Mouse (Mus musculus): ENCODE measurements around the gene 4930467E23Rik. TPM values are rescaled to one million over a fixed set of nuclear protein-coding genes. Genes with fewer than 3 reads are reported as not detected.
"Not testable (repeated sequence)": the region's sequence is repeated elsewhere in the genome, so short reads cannot be mapped to it uniquely, and the experiment has no call there.

The 4930467E23Rik gene
- polyA plus RNA-seq, 1 experiment from 2014 or later, result not detected

GRCm38 (mm10) chr8:19776311-19776710, 46.9 kb downstream of the 4930467E23Rik start:
- not testable (repeated sequence) for H3K27me3 ChIP-seq; H3K27ac ChIP-seq; ATAC-seq; H3K4me2 ChIP-seq (replicated peaks); H3K4me3 ChIP-seq (replicated peaks); H3K4me1 ChIP-seq (replicated peaks); H3K36me3 ChIP-seq; H3K9ac ChIP-seq (replicated peaks); H3K9me3 ChIP-seq

DNA sequence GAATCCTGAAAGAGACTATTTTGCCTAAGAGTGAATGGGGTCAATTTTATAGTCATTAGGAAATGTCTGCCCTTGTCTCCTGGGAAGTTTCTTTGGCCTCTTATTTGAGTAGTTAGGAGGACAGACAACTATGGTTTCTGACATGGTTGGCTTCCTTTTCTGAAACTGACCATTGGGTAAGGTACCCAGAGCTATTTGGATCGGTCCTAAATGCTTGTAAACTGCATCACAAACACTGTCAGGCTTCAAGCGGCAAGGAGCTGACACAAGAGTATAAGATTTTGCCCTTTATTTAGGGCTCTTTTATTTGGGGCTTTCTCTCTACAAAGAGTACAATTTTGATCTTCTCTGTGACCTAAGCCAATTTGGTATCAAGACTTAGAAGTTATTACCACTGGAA, 48.1 kb downstream of the 4930467E23Rik start:
- 36% methylated on average over 2 of the region's 2 CpGs for WGBS
- not testable (repeated sequence) for H3K9ac ChIP-seq (replicated peaks); H3K4me2 ChIP-seq (replicated peaks); ATAC-seq; H3K4me1 ChIP-seq (replicated peaks); H3K4me3 ChIP-seq (replicated peaks); H3K9me3 ChIP-seq; H3K36me3 ChIP-seq; H3K27ac ChIP-seq; H3K27me3 ChIP-seq

DNA sequence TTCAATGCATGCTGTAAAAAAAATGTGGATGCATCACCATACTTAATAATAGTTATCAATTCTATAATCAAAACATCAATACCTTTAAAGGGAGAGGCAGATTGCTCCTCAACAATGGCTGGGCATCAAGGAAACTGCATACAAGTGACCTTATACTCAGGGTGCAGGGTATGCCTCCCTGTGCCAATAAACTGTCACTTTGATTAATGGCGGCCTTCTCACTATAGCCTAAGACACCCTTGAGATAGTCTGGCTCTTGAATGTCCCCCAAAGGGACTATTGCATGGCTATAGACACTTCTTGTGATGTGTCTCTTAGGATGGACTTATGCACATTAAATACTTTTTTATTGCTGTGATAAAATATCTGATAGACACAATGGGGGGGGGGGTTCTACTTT, 48.8 kb downstream of the 4930467E23Rik start:
- H3K4me1 ChIP-seq (replicated peaks); H3K27me3 ChIP-seq; H3K9me3 ChIP-seq; H3K9ac ChIP-seq (replicated peaks); H3K36me3 ChIP-seq; H3K4me3 ChIP-seq (replicated peaks); H3K4me2 ChIP-seq (replicated peaks); ATAC-seq; H3K27ac ChIP-seq: not testable (repeated sequence)
- 55% methylated on average over 1 of the region's 1 CpGs for WGBS

DNA sequence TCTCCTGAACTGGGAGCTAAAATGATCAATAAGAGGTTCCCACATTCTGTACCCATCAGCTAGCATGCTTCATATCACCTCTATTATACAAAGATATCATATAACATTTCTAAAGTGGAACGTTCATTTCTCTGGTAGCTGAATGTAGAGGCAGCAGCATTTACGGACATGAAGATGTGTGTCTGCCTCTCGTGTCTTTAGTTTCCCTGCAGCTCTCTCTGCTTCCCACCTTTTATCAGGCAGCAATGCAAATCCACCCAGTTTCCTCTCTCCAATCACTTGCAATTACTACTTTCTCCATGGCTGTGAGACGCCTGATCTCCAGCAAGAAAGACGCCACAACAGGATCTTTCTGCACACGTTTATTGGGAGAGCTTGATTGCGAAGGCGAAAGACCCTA, 49.5 kb downstream of the 4930467E23Rik start:
- 92% methylated on average over 8 of the region's 8 CpGs for WGBS
- not testable (repeated sequence) for ATAC-seq; H3K36me3 ChIP-seq; H3K4me1 ChIP-seq (replicated peaks); H3K9ac ChIP-seq (replicated peaks); H3K9me3 ChIP-seq; H3K27me3 ChIP-seq; H3K27ac ChIP-seq; H3K4me2 ChIP-seq (replicated peaks); H3K4me3 ChIP-seq (replicated peaks)

GRCm38 (mm10) chr8:19780212-19780611, 50.8 kb downstream of the 4930467E23Rik start:
- 90% methylated on average over 4 of the region's 4 CpGs for whole genome bisulfite sequencing
- H3K4me1 ChIP-seq (replicated peaks); H3K27me3 ChIP-seq; H3K4me3 ChIP-seq (replicated peaks); H3K9me3 ChIP-seq; H3K9ac ChIP-seq (replicated peaks); H3K36me3 ChIP-seq; H3K4me2 ChIP-seq (replicated peaks); H3K27ac ChIP-seq; ATAC-seq: not testable (repeated sequence)

DNA sequence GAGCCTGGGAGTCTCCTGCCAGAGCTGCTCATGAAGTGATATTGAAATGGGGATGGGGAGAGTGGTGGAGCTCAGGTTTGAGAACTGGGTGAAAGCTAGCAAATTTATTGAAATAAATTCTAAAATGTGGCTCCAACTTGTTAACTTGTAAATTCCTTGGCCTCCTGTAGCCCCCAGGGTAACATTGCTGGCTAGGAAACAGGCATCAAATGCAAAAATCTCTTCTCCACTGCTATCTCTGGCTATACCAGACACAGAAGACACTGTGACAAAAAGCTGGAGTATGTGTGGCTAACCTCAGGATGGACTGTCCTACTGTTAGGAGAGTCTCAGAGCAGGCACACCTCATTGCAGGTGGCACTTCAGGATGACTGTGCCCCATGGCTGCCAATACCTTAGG, 51.3 kb downstream of the 4930467E23Rik start:
- H3K27ac ChIP-seq; H3K9ac ChIP-seq (replicated peaks); H3K4me2 ChIP-seq (replicated peaks); H3K4me1 ChIP-seq (replicated peaks); H3K4me3 ChIP-seq (replicated peaks); H3K36me3 ChIP-seq; ATAC-seq; H3K27me3 ChIP-seq; H3K9me3 ChIP-seq: not testable (repeated sequence)

- ATAC-seq; H3K4me3 ChIP-seq (replicated peaks); H3K27ac ChIP-seq; H3K36me3 ChIP-seq; H3K4me2 ChIP-seq (replicated peaks); H3K4me1 ChIP-seq (replicated peaks); H3K27me3 ChIP-seq; H3K9ac ChIP-seq (replicated peaks); H3K9me3 ChIP-seq: not testable (repeated sequence)
- WGBS, result 96% methylated on average over 5 of the region's 5 CpGs
These were observed 52.1 kb downstream of the 4930467E23Rik start for GRCm38 (mm10) chr8:19781328-19782114.

- H3K36me3 ChIP-seq; ATAC-seq; H3K9me3 ChIP-seq; H3K4me1 ChIP-seq (replicated peaks); H3K4me2 ChIP-seq (replicated peaks); H3K27me3 ChIP-seq; H3K4me3 ChIP-seq (replicated peaks); H3K27ac ChIP-seq; H3K9ac ChIP-seq (replicated peaks): not testable (repeated sequence)
- 85% methylated on average over 3 of the region's 3 CpGs for WGBS
These were observed 53.4 kb downstream of the 4930467E23Rik start for GRCm38 (mm10) chr8:19782736-19783135.

- H3K27ac ChIP-seq; H3K9ac ChIP-seq (replicated peaks); H3K4me3 ChIP-seq (replicated peaks); H3K27me3 ChIP-seq; H3K9me3 ChIP-seq; H3K4me2 ChIP-seq (replicated peaks); H3K4me1 ChIP-seq (replicated peaks); H3K36me3 ChIP-seq; ATAC-seq: not testable (repeated sequence)
- WGBS, result 75% methylated on average over 1 of the region's 5 CpGs
These were observed 54.5 kb downstream of the 4930467E23Rik start for GRCm38 (mm10) chr8:19783860-19784259.

GRCm38 (mm10) chr8:19784554-19785364, 55.4 kb downstream of the 4930467E23Rik start:
- not testable (repeated sequence) for H3K9me3 ChIP-seq; H3K4me1 ChIP-seq (replicated peaks); H3K36me3 ChIP-seq; H3K27me3 ChIP-seq
- peak overlapping the region; percentile 52 for H3K4me2 ChIP-seq (replicated peaks)
- peak overlapping the region; percentile 76 for H3K9ac ChIP-seq (replicated peaks)
- H3K4me3 ChIP-seq (replicated peaks), result peak overlapping the region; percentile 50
- peak overlapping the region; percentile 84 for H3K27ac ChIP-seq
- peak; percentile 100 for ATAC-seq
- 17% methylated on average over 71 of the region's 71 CpGs for WGBS

DNA sequence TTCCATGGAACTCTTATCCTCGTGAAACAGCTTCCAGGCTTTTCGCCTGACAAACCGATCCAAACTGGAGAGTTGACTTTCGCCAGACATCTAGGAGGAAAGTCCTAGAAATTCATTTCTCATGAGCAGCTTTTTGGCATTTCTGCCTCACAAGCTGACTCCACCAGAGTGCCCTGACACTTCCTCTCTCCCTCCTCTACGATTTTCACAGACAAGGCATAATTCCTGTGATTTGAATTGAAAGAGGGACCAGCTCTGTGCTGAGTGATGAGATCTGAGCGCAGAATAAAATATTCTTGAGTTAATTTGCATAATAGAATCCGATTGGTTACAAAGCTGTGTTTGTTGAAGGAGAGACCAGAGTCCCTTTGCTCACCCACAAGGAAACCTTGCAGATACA, 63.3 kb downstream of the 4930467E23Rik start:
- not testable (repeated sequence) for H3K9me3 ChIP-seq; ATAC-seq; H3K4me1 ChIP-seq (replicated peaks); H3K4me3 ChIP-seq (replicated peaks); H3K4me2 ChIP-seq (replicated peaks); H3K9ac ChIP-seq (replicated peaks); H3K27me3 ChIP-seq; H3K27ac ChIP-seq; H3K36me3 ChIP-seq
- WGBS, result 81% methylated on average over 7 of the region's 7 CpGs

Measured in midbrain, embryonic 13.5 days (tissue).